Mouse (Mus musculus): ENCODE measurements around the gene Fcho1.

GRCm38 (mm10) chr8:71676803-71677202 is 48.7 kb downstream of the Fcho1 start:
- no peak for TF ChIP-seq CTCF (IDR thresholded peaks at IDR 0.05)
- no peak for TF ChIP-seq EP300 (IDR thresholded peaks at IDR 0.05)
